Mouse (Mus musculus) brain, embryonic 14.5 days (tissue): ENCODE data around the gene Mcf2l.

Experiments
- CTCF ChIP-seq: fragments of 200-500 bp; IDR thresholded peaks from 2 replicates; pipeline ENCODE4 v1.5.1; 2012; ENCODE audit warnings: inconsistent platforms, mild to moderate bottlenecking, moderate library complexity, borderline replicate concordance; ENCODE audit not compliant: insufficient read depth, insufficient read length; ENCODE audit errors: extremely low read depth
- POLR2A ChIP-seq: fragments of 200-500 bp; IDR thresholded peaks from 2 replicates; pipeline ENCODE4 v1.6.1; 2012; ENCODE audit warnings: mild to moderate bottlenecking, inconsistent platforms, borderline replicate concordance; ENCODE audit not compliant: poor library complexity, insufficient read depth, insufficient read length, severe bottlenecking; ENCODE audit errors: extremely low read depth

- TF ChIP-seq POLR2A (no peak), CTCF (no peak)
Measured at GRCm38 (mm10) chr8:12844347-12844950, 29.2 kb upstream of the Mcf2l start.
